Mouse (Mus musculus): ENCODE measurements at regions not wholly inside any gene's neighbourhood (a gene's known extent, or its start where the extent isn't known, plus 50 kb on each side); places are given as distances from the start of the nearest gene placed in this dataset.

DNA sequence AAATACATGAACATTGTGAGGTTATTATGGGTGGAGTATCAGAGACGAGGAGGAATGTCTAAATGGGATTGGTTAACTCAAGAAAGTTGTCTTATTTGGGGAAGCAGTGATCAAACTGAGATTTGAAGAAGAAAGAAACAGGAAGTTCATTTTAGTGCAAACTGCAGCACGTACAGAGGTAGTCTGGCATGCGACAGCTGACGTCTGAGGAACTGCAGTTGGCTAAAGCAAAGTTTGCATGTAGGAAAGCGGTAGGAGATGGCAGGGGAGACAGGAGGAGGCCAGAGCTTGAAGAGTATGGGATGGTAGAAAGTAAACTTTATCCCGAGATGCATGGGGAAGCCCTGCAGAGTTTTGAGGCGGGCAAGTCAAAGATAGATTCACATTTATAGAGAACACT lies 66.5 kb upstream of the Xpr1 start:
- Histone ChIP-seq H3K9ac (ENCODE audit: insufficient read depth, low read depth) (no peak overlapping the region), H3K4me3 (replicated peaks in 1 of 3; ENCODE audit: low read depth in 2 of 3, low read length in 2 of 3, poor library complexity in 1 of 3) (no peak overlapping the region), H3K27me3 (replicated peaks) (no peaks in the 10 kb centered on the region), H3K4me1 (ENCODE audit: control insufficient read depth in 1 of 2, insufficient read depth in 2 of 2) (peaks cover 2 to 18% of the 10 kb centered on the region in 2 experiments; a peak in 3 of 4 replicates), H3K36me3 (replicated peaks in 1 of 2; ENCODE audit: control insufficient read depth in 1 of 2, insufficient read depth in 1 of 2, low read length in 1 of 2) (no peaks in the 10 kb centered on the region), H3K9me3 (replicated peaks; ENCODE audit: low read length) (no peaks in the 10 kb centered on the region), H3K4me2 (ENCODE audit: insufficient read depth, low read depth, poor library complexity, severe bottlenecking) (no peak overlapping the region), H3K79me2 (replicated peaks; ENCODE audit: control insufficient read depth, extremely low read depth, insufficient read depth, poor library complexity, severe bottlenecking) (no peaks in the 10 kb centered on the region), H3K27ac (ENCODE audit: insufficient read depth, low read depth) (no peak overlapping the region)
- dilution Hi-C loops (cut with MboI; ENCODE audit: extremely low pct_ligation_motif_present, extremely low pct_unique_long_range_greater_than_20kb, low sequenced_read_pairs) (no loop called here), in situ Hi-C loops (cut with MboI; ENCODE audit: low pct_ligation_motif_present, low pct_unique_long_range_greater_than_20kb, low sequenced_read_pairs) (no loop called here)
- TF ChIP-seq MXI1 (IDR thresholded peaks at IDR 0.05; ENCODE audit: low read depth, low read length) (no peak), JUN (IDR thresholded peaks at IDR 0.05; ENCODE audit: insufficient read depth, low read depth, low read length) (no peak), SMC3 (IDR thresholded peaks at IDR 0.05; ENCODE audit: low read depth, low read length) (no peak), RCOR1 (conservative IDR thresholded peaks at IDR 0.05; ENCODE audit: low read depth, low read length) (no peak), GABPA (IDR thresholded peaks at IDR 0.05; ENCODE audit: insufficient replicate concordance, low read depth, low read length) (no peak), BHLHE40 (IDR thresholded peaks at IDR 0.05; ENCODE audit: low read depth, low read length) (no peak), ZNF384 (IDR thresholded peaks at IDR 0.05; ENCODE audit: low read depth, low read length) (no peak), HCFC1 (IDR thresholded peaks at IDR 0.05; ENCODE audit: low read depth, low read length) (no peak), KAT2A (IDR thresholded peaks at IDR 0.05; ENCODE audit: insufficient replicate concordance, low read length) (no peak), ZMIZ1 (IDR thresholded peaks at IDR 0.05; ENCODE audit: low read depth, low read length) (no peak), MEF2A (IDR thresholded peaks at IDR 0.05; ENCODE audit: borderline replicate concordance, low read depth, low read length) (no peak), E2F4 (IDR thresholded peaks at IDR 0.05; ENCODE audit: insufficient replicate concordance, low read depth, low read length) (no peak), CTCF (conservative IDR thresholded peaks at IDR 0.05 in 1 of 2, IDR thresholded peaks at IDR 0.05 in 1 of 2; ENCODE audit: low read depth in 2 of 2, low read length in 2 of 2) (no peak), MAX (IDR thresholded peaks at IDR 0.05; ENCODE audit: low read length) (no peak)
- DNase-seq (ENCODE audit: extremely low read depth), result no peak

GRCm38 (mm10) chr1:155487796-155488195 lies 70.1 kb upstream of the Acbd6 start:
- no peak for DNase-seq (ENCODE audit: extremely low read depth)

More at GRCm38 (mm10) chr1:155487796-155488195, 70.1 kb upstream of the Acbd6 start:
- Histone ChIP-seq H3K36me3 (replicated peaks in 1 of 2; ENCODE audit: control insufficient read depth in 1 of 2, insufficient read depth in 1 of 2, low read length in 1 of 2) (no peaks in the 10 kb centered on the region), H3K4me3 (replicated peaks in 1 of 3; ENCODE audit: low read depth in 2 of 3, low read length in 2 of 3, poor library complexity in 1 of 3) (no peak overlapping the region), H3K4me2 (ENCODE audit: insufficient read depth, low read depth, poor library complexity, severe bottlenecking) (no peak overlapping the region), H3K79me2 (replicated peaks; ENCODE audit: control insufficient read depth, extremely low read depth, insufficient read depth, poor library complexity, severe bottlenecking) (no peaks in the 10 kb centered on the region), H3K4me1 (ENCODE audit: control insufficient read depth in 1 of 2, insufficient read depth in 2 of 2) (peaks cover 2 to 26% of the 10 kb centered on the region in 2 experiments; a peak in 3 of 4 replicates), H3K9me3 (replicated peaks; ENCODE audit: low read length) (no peaks in the 10 kb centered on the region), H3K27me3 (replicated peaks) (no peaks in the 10 kb centered on the region), H3K9ac (ENCODE audit: insufficient read depth, low read depth) (no peak overlapping the region), H3K27ac (ENCODE audit: insufficient read depth, low read depth) (no peak overlapping the region)
- dilution Hi-C loops (cut with MboI; ENCODE audit: extremely low pct_ligation_motif_present, extremely low pct_unique_long_range_greater_than_20kb, low sequenced_read_pairs), result no loop called here
- in situ Hi-C loops (cut with MboI; ENCODE audit: low pct_ligation_motif_present, low pct_unique_long_range_greater_than_20kb, low sequenced_read_pairs), result no loop called here
- TF ChIP-seq NELFE (IDR thresholded peaks at IDR 0.05; ENCODE audit: low read depth, low read length) (no peak), ZKSCAN1 (IDR thresholded peaks at IDR 0.05; ENCODE audit: borderline replicate concordance, low read depth, low read length) (no peak), PAX5 (IDR thresholded peaks at IDR 0.05; ENCODE audit: low read length) (no peak), NRF1 (IDR thresholded peaks at IDR 0.05; ENCODE audit: low read depth, low read length) (no peak), POLR2AphosphoS2 (IDR thresholded peaks at IDR 0.05; ENCODE audit: low read depth, low read length) (no peak), MEF2A (IDR thresholded peaks at IDR 0.05; ENCODE audit: borderline replicate concordance, low read depth, low read length) (no peak), ELF1 (IDR thresholded peaks at IDR 0.05; ENCODE audit: low read depth, low read length) (no peak), POLR2A (IDR thresholded peaks at IDR 0.05; ENCODE audit: low read depth, low read length) (no peak), ETS1 (conservative IDR thresholded peaks at IDR 0.05; ENCODE audit: low read depth, low read length) (no peak)
